ENCODE assay signal across 8 mouse cellular contexts in genomic region chr6:116207729-116208534, GRCm38 (mm10). TPM values are rescaled to one million over a fixed set of nuclear protein-coding genes. Genes with fewer than 3 reads are reported as not detected.
DNase-seq lines count a peak whose midpoint lies in the region; ATAC-seq lines count a peak whose summit lies in the region.

TSS of gene Washc2 (plus strand) at chr6:116208038.

- peak within 1 kb of the TSS; percentile 80 for H3K4me2 ChIP-seq in hindbrain, embryonic 11.5 days (replicated peaks; ENCODE audit: low read depth, low read length)

- H3K4me3 ChIP-seq in hindbrain, embryonic 11.5 days (ENCODE audit: low read depth, low read length), result peak within 1 kb of the TSS; percentile 84

- peak; percentile 94 for DNase-seq in Muller cell, postnatal 12 days (ENCODE audit: inconsistent ontology term)
- DNase-seq in cerebellum, adult 9-11 months, result peak; percentile 96
- DNase-seq in frontal cortex, adult 2 months (ENCODE audit: extremely low spot score in 1 of 2, low spot score in 1 of 2), result peak; percentile 94 to 97
- DNase-seq in hindbrain, embryonic 11.5 days (ENCODE audit: low spot score), result peak; percentile 97
- DNase-seq in layer of hippocampus, postnatal 10 days (ENCODE audit: low spot score in 2 of 2), result peak; percentile 90 to 93
- peak; percentile 97 for DNase-seq in lung, postnatal 10 days
- peak; percentile 92 for DNase-seq in ovary, postnatal 36 days (ENCODE audit: low spot score)
- peak; percentile 88 for DNase-seq in thymus, postnatal 25 days

- ATAC-seq in hindbrain, embryonic 11.5 days (ENCODE audit: low FRiP score), result peak; percentile 98

- H3K4me1 ChIP-seq in hindbrain, embryonic 11.5 days (replicated peaks; ENCODE audit: control insufficient read depth, insufficient read depth, low read length), result no peaks in the 10 kb centered on the region

- WGBS in hindbrain, embryonic 11.5 days, result under 1% methylated on average over 51 of the region's 51 CpGs

- H3K27me3 ChIP-seq in hindbrain, embryonic 11.5 days (ENCODE audit: control insufficient read depth, insufficient read depth, low read length), result no peaks in the 10 kb centered on the region

- peak within 1 kb of the TSS; percentile 83 for H3K9ac ChIP-seq in hindbrain, embryonic 11.5 days (ENCODE audit: low read depth, low read length)

- H3K36me3 ChIP-seq in hindbrain, embryonic 11.5 days (ENCODE audit: control insufficient read depth, insufficient read depth, low read length), result no peaks in the 10 kb centered on the region

- no peaks in the 10 kb centered on the region for H3K9me3 ChIP-seq in hindbrain, embryonic 11.5 days (ENCODE audit: control insufficient read depth, low read length)

- H3K27ac ChIP-seq in hindbrain, embryonic 11.5 days (ENCODE audit: low read depth, low read length), result peak within 1 kb of the TSS; percentile 70

RNA-seq across cellular contexts. Expression of gene Washc2, which starts in this region (rescaled TPM):
- 124 and 134 TPM in 2 replicates for polyA plus RNA-seq in frontal cortex, adult 2 months (2012; rRNA removed)
- 58.8 and 62.7 TPM in 2 replicates for polyA plus RNA-seq in hindbrain, embryonic 11.5 days (2014; fragmentation: Nextera tagmentation; extraction: Ambion mirVana)
- total RNA-seq in layer of hippocampus, postnatal 10 days (2021), result 10 to 100 TPM; 75.9 to 82.0 TPM

Comparison
In these comparisons a context has a peak if more than half of its experiments do, and no peak if none do; other contexts are left out.
1. Peak in every context shown above with its lines: DNase-seq, ATAC-seq, H3K4me3 ChIP-seq and H3K27ac ChIP-seq.